Mouse (Mus musculus) erythroblast, embryonic 14.5 days (primary cell): ENCODE measurements around the gene BC067074.

Source experiments
- GATA1 ChIP-seq: IDR thresholded peaks from 2 replicates; pipeline ENCODE4 v1.6.1; 2012; ENCODE audit warnings: low read length, inconsistent platforms, mixed read lengths
- TAL1 ChIP-seq: IDR thresholded peaks from 3 replicates; pipeline ENCODE4 v1.6.1; 2012; ENCODE audit warnings: low read length, inconsistent platforms, mixed read lengths

DNA sequence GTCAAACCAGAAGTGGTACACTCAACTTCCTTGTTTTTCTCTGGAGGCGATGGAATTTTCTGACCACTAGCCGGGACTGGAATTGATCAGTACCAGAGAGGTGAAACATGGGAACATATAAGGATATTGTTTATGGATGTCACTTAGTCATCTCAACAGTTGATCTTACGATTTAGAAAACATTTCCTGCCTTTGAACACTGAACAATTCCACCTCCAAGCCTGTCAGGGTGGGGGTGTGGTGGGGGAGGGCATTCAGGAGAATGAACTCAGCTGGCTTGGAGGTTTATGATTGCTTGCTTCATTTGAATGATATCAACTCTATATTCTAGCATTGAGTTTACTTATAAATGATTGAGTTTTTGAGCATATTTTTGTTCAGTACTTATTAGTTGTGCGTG, 13.6 kb downstream of the BC067074 start:
- TF ChIP-seq GATA1 (no peak), TAL1 (no peak)
